Mouse (Mus musculus) forebrain, embryonic 11.5 days (tissue): ENCODE data around the gene Olfr1507. TPM values are rescaled to one million over a fixed set of nuclear protein-coding genes. Genes with fewer than 3 reads are reported as not detected.

Experiments used
- ATAC-seq: fragments of 200-750 bp; cut with Nextera tagmentation; replicated peaks from 2 replicates; pipeline ENCODE4 v1.8.0; 2017; ENCODE audit warnings: moderate TSS enrichment; ENCODE audit not compliant: low FRiP score
- DNase-seq: peaks from one replicate; pipeline ENCODE4 v3.0.0-alpha.2; 2017; ENCODE audit warnings: low spot score
- H3K27ac ChIP-seq: fragments of 300-500 bp; sonication (generic); 2 replicates; pipeline ENCODE4 v1.5.1; 2014; ENCODE audit warnings: low read depth, low read length
- H3K27me3 ChIP-seq: fragments of 300-500 bp; sonication (generic); 2 replicates; pipeline ENCODE4 v1.6.1; 2014; ENCODE audit warnings: mild to moderate bottlenecking, low read length, mixed read lengths; ENCODE audit not compliant: control insufficient read depth, insufficient read depth
- H3K36me3 ChIP-seq: fragments of 300-500 bp; sonication (generic); 2 replicates; pipeline ENCODE4 v1.6.1; 2014; ENCODE audit warnings: mild to moderate bottlenecking, low read length, moderate library complexity, mixed read lengths; ENCODE audit not compliant: control insufficient read depth, insufficient read depth
- H3K4me1 ChIP-seq: fragments of 300-500 bp; sonication (generic); replicated peaks from 2 replicates; pipeline ENCODE4 v1.6.1; 2014; ENCODE audit warnings: low read length, mixed read lengths; ENCODE audit not compliant: control insufficient read depth, insufficient read depth
- H3K4me2 ChIP-seq: fragments of 300-500 bp; sonication (generic); 2 replicates; pipeline ENCODE4 v1.6.1; 2014; ENCODE audit warnings: low read depth, mild to moderate bottlenecking, low read length, moderate library complexity, mixed read lengths; ENCODE audit not compliant: severe bottlenecking
- H3K4me3 ChIP-seq: fragments of 300-500 bp; sonication (generic); 2 replicates; pipeline ENCODE4 v1.5.1; 2014; ENCODE audit warnings: low read depth, low read length
- H3K9ac ChIP-seq: fragments of 300-500 bp; sonication (generic); 2 replicates; pipeline ENCODE4 v1.6.1; 2014; ENCODE audit warnings: low read length
- H3K9me3 ChIP-seq: fragments of 300-500 bp; sonication (generic); 2 replicates; pipeline ENCODE4 v1.6.1; 2016; ENCODE audit warnings: low read length, mixed read lengths; ENCODE audit not compliant: control insufficient read depth
- WGBS: fragments of 180-500 bp; shearing (Covaris S2); extraction: QIAGEN DNeasy Blood & Tissue Kit; methylation state at CpG from one replicate; pipeline ENCODE4 v1.1.7; 2014; 5-methylcytosine and 5-hydroxymethylcytosine counted together
- polyA plus RNA-seq: library from polyadenylated mRNA; unstranded; fragments of >200 nt; fragmentation: Nextera tagmentation; extraction: Ambion mirVana; gene quantifications from 2 replicates; pipeline ENCODE4 v1.2.1, GENCODE M21; 2014

The Olfr1507 gene
- polyA plus RNA-seq, result not detected in 2 replicates

DNA sequence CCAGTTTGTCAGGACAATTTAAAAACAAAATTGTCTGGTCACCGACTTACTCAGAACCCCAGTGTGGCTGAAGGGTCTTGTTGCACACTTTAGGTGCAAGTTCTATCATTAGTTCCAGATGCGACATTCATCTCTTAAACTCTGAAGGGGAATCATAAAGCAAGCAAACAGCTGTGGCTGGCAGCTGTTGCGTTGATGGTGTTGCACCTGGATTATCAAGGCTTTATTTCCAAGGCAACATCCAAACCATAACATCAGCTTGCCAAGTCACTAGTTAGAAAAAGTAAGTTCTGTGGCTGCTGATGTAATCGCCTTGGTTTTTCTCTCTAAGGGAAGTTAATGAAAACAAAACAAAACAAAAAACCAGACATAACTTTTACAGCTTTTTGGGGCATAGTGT lies at the start of gene Olfr1507:
Gene Olfr1507, minus strand, starts transcription at position 234 of the 400 bp plus-strand sequence.
- Histone ChIP-seq H3K27me3 (no peaks in the 10 kb centered on the region), H3K36me3 (no peaks in the 10 kb centered on the region), H3K4me2 (no peak within 1 kb of the TSS), H3K4me3 (no peak within 1 kb of the TSS), H3K27ac (no peak within 1 kb of the TSS), H3K4me1 (no peaks in the 10 kb centered on the region), H3K9me3 (no peaks in the 10 kb centered on the region), H3K9ac (no peak within 1 kb of the TSS)
- WGBS, result 85% methylated on average over 4 of the region's 4 CpGs
- DNase-seq (no peak), ATAC-seq (no peak)

DNA sequence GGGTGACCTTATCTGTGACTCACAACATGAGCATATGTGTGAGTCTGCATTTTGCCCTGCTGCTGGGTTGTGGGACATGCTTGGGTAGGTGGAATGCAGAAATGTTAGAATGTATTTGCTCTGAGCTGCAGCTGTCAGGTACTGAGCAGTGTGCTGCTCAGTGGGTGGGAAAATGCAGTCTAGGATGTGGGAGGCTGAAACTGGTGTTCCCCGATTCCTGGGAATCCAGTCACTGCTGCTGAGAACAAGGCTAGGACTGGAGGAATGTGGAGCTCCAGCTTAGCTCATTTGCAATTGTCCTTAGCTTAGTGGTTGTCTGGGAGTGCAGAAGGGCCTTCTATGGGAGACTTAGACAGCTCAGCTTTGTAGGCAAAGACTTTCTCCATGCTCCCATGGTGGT lies 37.8 kb upstream of the Olfr1507 start:
- 95% methylated on average over 1 of the region's 1 CpGs for WGBS
- Histone ChIP-seq H3K4me1 (no peaks in the 10 kb centered on the region), H3K36me3 (no peaks in the 10 kb centered on the region)

GRCm38 (mm10) chr14:52524952-52525351 lies 29.4 kb upstream of the Olfr1507 start:
- DNase-seq, result no peak
- Histone ChIP-seq H3K4me2 (no peak overlapping the region), H3K9ac (no peak overlapping the region), H3K36me3 (no peaks in the 10 kb centered on the region), H3K27ac (no peak overlapping the region), H3K4me3 (no peak overlapping the region), H3K4me1 (no peaks in the 10 kb centered on the region), H3K27me3 (no peaks in the 10 kb centered on the region), H3K9me3 (no peaks in the 10 kb centered on the region; the same call in 1 of the 2 replicates)
- no peak for ATAC-seq
- WGBS, result 92% methylated on average over 1 of the region's 1 CpGs

More for the DNA sequence above, 37.8 kb upstream of the Olfr1507 start:
- H3K27me3 ChIP-seq, result no peaks in the 10 kb centered on the region
- no peak for ATAC-seq
- no peak overlapping the region for H3K4me2 ChIP-seq
- H3K27ac ChIP-seq, result no peak overlapping the region
- peaks cover 3% of the 10 kb centered on the region; the same call in 1 of the 2 replicates for H3K9me3 ChIP-seq
- no peak for DNase-seq
- no peak overlapping the region for H3K9ac ChIP-seq
- H3K4me3 ChIP-seq, result no peak overlapping the region

DNA sequence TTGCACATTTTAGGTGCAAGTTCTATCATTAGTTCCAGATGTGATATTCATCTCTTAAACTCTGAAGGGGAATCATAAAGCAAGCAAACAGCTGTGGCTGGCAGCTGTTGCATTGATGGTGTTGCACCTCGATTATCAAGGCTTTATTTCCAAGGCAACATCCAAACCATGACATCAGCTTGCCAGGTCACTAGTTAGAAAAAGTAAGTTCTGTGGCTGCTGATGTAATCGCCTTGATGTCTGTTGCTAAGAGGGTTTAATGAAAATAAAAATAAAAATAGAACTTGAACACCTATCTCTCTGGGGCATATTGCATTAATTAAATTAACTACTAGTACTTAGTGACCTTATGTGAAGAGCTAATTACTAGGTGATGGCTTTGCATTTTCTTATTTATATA lies 28.2 kb downstream of the Olfr1507 start, which contains the start of gene Olfr1508:
Gene Olfr1508, minus strand, starts transcription at position 101 of the 400 bp plus-strand sequence.
- H3K9ac ChIP-seq, result no peak within 1 kb of the TSS
- no peak for ATAC-seq
- no peaks in the 10 kb centered on the region for H3K9me3 ChIP-seq
- H3K4me2 ChIP-seq, result no peak within 1 kb of the TSS
- no peak within 1 kb of the TSS for H3K27ac ChIP-seq
- no peaks in the 10 kb centered on the region for H3K27me3 ChIP-seq
- WGBS, result 62% methylated on average over 2 of the region's 2 CpGs
- DNase-seq, result no peak
- no peak within 1 kb of the TSS for H3K4me3 ChIP-seq
- no peaks in the 10 kb centered on the region for H3K4me1 ChIP-seq
- no peaks in the 10 kb centered on the region for H3K36me3 ChIP-seq

GRCm38 (mm10) chr14:52465738-52466137 lies 29.8 kb downstream of the Olfr1507 start:
- H3K9ac ChIP-seq, result no peak overlapping the region
- ATAC-seq, result no peak

GRCm38 (mm10) chr14:52461928-52462327 lies 33.6 kb downstream of the Olfr1507 start:
- no peaks in the 10 kb centered on the region for H3K36me3 ChIP-seq
- H3K4me3 ChIP-seq, result no peak overlapping the region
- ATAC-seq, result no peak
- H3K9me3 ChIP-seq, result no peaks in the 10 kb centered on the region
- H3K27me3 ChIP-seq, result no peaks in the 10 kb centered on the region
- H3K4me2 ChIP-seq, result no peak overlapping the region
- no peak overlapping the region for H3K9ac ChIP-seq
- DNase-seq, result no peak
- H3K4me1 ChIP-seq, result no peaks in the 10 kb centered on the region
- H3K27ac ChIP-seq, result no peak overlapping the region

More at GRCm38 (mm10) chr14:52465738-52466137, 29.8 kb downstream of the Olfr1507 start:
- no peak overlapping the region for H3K4me3 ChIP-seq
- no peak for DNase-seq
- no peaks in the 10 kb centered on the region for H3K36me3 ChIP-seq
- WGBS, result 81% methylated on average over 1 of the region's 1 CpGs
- H3K9me3 ChIP-seq, result no peaks in the 10 kb centered on the region
- no peaks in the 10 kb centered on the region for H3K4me1 ChIP-seq
- H3K27ac ChIP-seq, result no peak overlapping the region
- no peaks in the 10 kb centered on the region for H3K27me3 ChIP-seq
- H3K4me2 ChIP-seq, result no peak overlapping the region

GRCm38 (mm10) chr14:52451138-52451537 lies 44.4 kb downstream of the Olfr1507 start:
- Histone ChIP-seq H3K9me3 (no peaks in the 10 kb centered on the region), H3K9ac (no peak overlapping the region), H3K4me3 (no peak overlapping the region), H3K27ac (no peak overlapping the region), H3K4me2 (no peak overlapping the region), H3K36me3 (no peaks in the 10 kb centered on the region), H3K4me1 (no peaks in the 10 kb centered on the region), H3K27me3 (no peaks in the 10 kb centered on the region)
- ATAC-seq (no peak), DNase-seq (no peak)
- 91% methylated on average over 8 of the region's 8 CpGs for whole genome bisulfite sequencing

DNA sequence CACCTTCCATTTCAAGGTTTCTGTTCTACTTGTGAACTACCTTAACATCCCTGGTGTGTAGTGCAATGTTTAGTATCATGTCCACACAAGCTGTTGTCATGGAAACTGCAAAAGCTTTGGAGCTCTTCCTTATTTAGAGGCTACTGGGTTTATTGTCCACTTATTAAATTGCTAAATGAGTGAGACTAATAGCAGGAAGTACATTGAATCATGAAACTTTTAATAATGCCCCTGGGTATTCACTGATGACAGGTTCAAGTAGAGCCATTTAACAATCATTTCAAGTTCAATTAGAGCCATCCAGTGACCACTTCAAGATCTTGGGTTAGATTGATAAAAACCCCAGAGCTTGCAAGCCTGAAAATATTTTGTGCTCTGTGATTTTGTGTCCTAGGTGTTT lies 52.9 kb downstream of the Olfr1507 start, which contains the start of gene Olfr1509:
Gene Olfr1509, plus strand, starts transcription at position 301 of the 400 bp plus-strand sequence.
- ATAC-seq (no peak), DNase-seq (no peak)
- no peak within 1 kb of the TSS for H3K9ac ChIP-seq
- no peaks in the 10 kb centered on the region for H3K4me1 ChIP-seq
- H3K4me2 ChIP-seq, result no peak within 1 kb of the TSS
- no peaks in the 10 kb centered on the region for H3K36me3 ChIP-seq
- no peak within 1 kb of the TSS for H3K4me3 ChIP-seq
- H3K9me3 ChIP-seq, result no peaks in the 10 kb centered on the region
- no peak within 1 kb of the TSS for H3K27ac ChIP-seq
- no peaks in the 10 kb centered on the region for H3K27me3 ChIP-seq
